Mouse (Mus musculus): ENCODE results near the gene Cnot6l. TPM values are rescaled to one million over a fixed set of nuclear protein-coding genes. Genes with fewer than 3 reads are reported as not detected.

Gene Cnot6l
- polyA plus RNA-seq (2017; shearing (Covaris generic)) = 103 TPM

GRCm38 (mm10) chr5:96164021-96164411 is at the start of gene Cnot6l:
Gene Cnot6l, minus strand, starts transcription at chr5:96164171.

GRCm38 (mm10) chr5:96209459-96209858 is 45.5 kb upstream of the Cnot6l start, which contains the start of gene Mrpl1:
Gene Mrpl1, plus strand, starts transcription at chr5:96209493.

Other genes starting within 250 kb of the Cnot6l start
- not detected for gene Cxcl13, start 207.2 kb downstream of the Cnot6l start, polyA plus RNA-seq (2017; shearing (Covaris generic))
- 12.8 TPM for gene Mrpl1, start 45.3 kb upstream of the Cnot6l start, polyA plus RNA-seq (2017; shearing (Covaris generic))
- 0.09 TPM for gene Fras1, start 209.8 kb upstream of the Cnot6l start, polyA plus RNA-seq (2017; shearing (Covaris generic))

All from naive thymus-derived CD4-positive, alpha-beta T cell, adult 5 months (primary cell).